Mouse (Mus musculus) gastrocnemius, postnatal 36 days (tissue): Measurements from ENCODE around the gene 4933424G06Rik. TPM values are rescaled to one million over a fixed set of nuclear protein-coding genes. Genes with fewer than 3 reads are reported as not detected.

Experiments
- microRNA-seq, 2 experiments: library from miRNA; unstranded; fragments of <30 nt; microRNA quantifications; one replicate each; pipeline ENCODE4 v1.2.0; 2021
- total RNA-seq, 2 experiments: library from RNA; stranded (reverse); gene quantifications; 2 replicates each; pipeline ENCODE4 v1.2.3; 2021

Gene 4933424G06Rik
- total RNA-seq, 2 experiments from 2014 or later = 0.49 TPM; not detected in 1

Small RNA genes within 50 kb of the gene (microRNA-seq; reads per million reads assigned to microRNA genes)
- 0 reads per million in 2 experiments for gene Gm24133

Other genes starting within 250 kb of the 4933424G06Rik start
- 1 to 10 TPM; 7.0 to 7.1 TPM for gene Cnnm4, start 238.5 kb upstream of the 4933424G06Rik start, total RNA-seq
- gene Cnnm3, start 198.3 kb upstream of the 4933424G06Rik start, total RNA-seq = 10 to 100 TPM; 10.8 to 12.2 TPM
- gene Ankrd23, start 173.3 kb upstream of the 4933424G06Rik start, total RNA-seq = 1,000 to 10,000 TPM; 2,677 to 2,859 TPM
- 1,000 to 10,000 TPM; 1,257 to 1,260 TPM for gene Gm42417, start 170.7 kb upstream of the 4933424G06Rik start, total RNA-seq
- 1 to 10 TPM; 7.8 to 8.5 TPM for gene Ankrd39, start 162.7 kb upstream of the 4933424G06Rik start, total RNA-seq
- gene Sema4c, start 151.8 kb upstream of the 4933424G06Rik start, total RNA-seq = 1 to 10 TPM; 6.3 to 7.4 TPM
- 1 to 10 TPM in 1 of 2 experiments, not detected in 1; 1.2 TPM for gene Fam178b, start 27.0 kb upstream of the 4933424G06Rik start, total RNA-seq
- 1,000 to 10,000 TPM; 1,244 to 1,300 TPM for gene Cox5b, start 18.7 kb upstream of the 4933424G06Rik start, total RNA-seq
- 100 to 1,000 TPM; 117 to 148 TPM for gene Actr1b, start 4.3 kb downstream of the 4933424G06Rik start, total RNA-seq
- gene Zap70, start 51.6 kb downstream of the 4933424G06Rik start, total RNA-seq = under 1 TPM in 1 of 2 experiments, not detected in 1; 0.89 TPM
- 10 to 100 TPM; 21.0 to 23.7 TPM for gene Tmem131, start 233.5 kb downstream of the 4933424G06Rik start, total RNA-seq